Mouse (Mus musculus) liver, embryonic 16.5 days (tissue): ENCODE measurements at regions not wholly inside any gene's neighbourhood (a gene's known extent, or its start where the extent isn't known, plus 50 kb on each side); places are given as distances from the start of the nearest gene placed in this dataset.

Source experiments
- ATAC-seq: fragments of 200-750 bp; cut with Nextera tagmentation; 2 replicates; pipeline ENCODE4 v1.8.0; 2017; ENCODE audit warnings: low read depth, mild to moderate bottlenecking, moderate number of reproducible peaks, moderate library complexity
- H3K27ac ChIP-seq: fragments of 300-500 bp; sonication (generic); 2 replicates; pipeline ENCODE4 v1.5.1; 2014; ENCODE audit warnings: mild to moderate bottlenecking, low read length
- H3K27me3 ChIP-seq: fragments of 300-500 bp; sonication (generic); 2 replicates; pipeline ENCODE4 v1.6.1; 2014; ENCODE audit warnings: low read depth, low read length, mixed read lengths; ENCODE audit not compliant: control insufficient read depth, insufficient read depth
- H3K36me3 ChIP-seq: fragments of 300-500 bp; sonication (generic); 2 replicates; pipeline ENCODE4 v1.6.1; 2014; ENCODE audit warnings: mild to moderate bottlenecking; ENCODE audit not compliant: control insufficient read depth, insufficient read depth
- H3K4me1 ChIP-seq: fragments of 300-500 bp; sonication (generic); 2 replicates; pipeline ENCODE4 v1.6.1; 2014; ENCODE audit warnings: low read depth, low read length, mixed read lengths; ENCODE audit not compliant: control insufficient read depth
- H3K4me2 ChIP-seq: fragments of 300-500 bp; sonication (generic); 2 replicates; pipeline ENCODE4 v1.6.1; 2014; ENCODE audit warnings: low read depth, low read length, mixed read lengths
- H3K4me3 ChIP-seq: fragments of 300-500 bp; sonication (generic); 2 replicates; pipeline ENCODE4 v1.5.1; 2014; ENCODE audit warnings: low read depth, mild to moderate bottlenecking, low read length
- H3K9ac ChIP-seq: fragments of 300-500 bp; sonication (generic); 2 replicates; pipeline ENCODE4 v1.6.1; 2014; ENCODE audit warnings: low read depth, low read length
- H3K9me3 ChIP-seq: fragments of 300-500 bp; sonication (generic); replicated peaks from 2 replicates; pipeline ENCODE4 v1.6.1; 2016; ENCODE audit warnings: low read length; ENCODE audit not compliant: control insufficient read depth
- WGBS: fragments of 180-500 bp; shearing (Covaris S2); extraction: QIAGEN DNeasy Blood & Tissue Kit; methylation state at CpG from one replicate; pipeline ENCODE4 v1.1.7; 2014; ENCODE audit not compliant: insufficient replicate concordance; 5-methylcytosine and 5-hydroxymethylcytosine counted together

- H3K27me3 ChIP-seq: no peaks in the 10 kb centered on the region
- H3K4me2 ChIP-seq: no peak overlapping the region
- H3K9me3 ChIP-seq: no peaks in the 10 kb centered on the region
- H3K9ac ChIP-seq: no peak overlapping the region
- ATAC-seq: no peak
- 43% methylated on average over 6 of the region's 6 CpGs for WGBS
- no peak overlapping the region for H3K27ac ChIP-seq
- H3K4me3 ChIP-seq: no peak overlapping the region
- no peaks in the 10 kb centered on the region for H3K4me1 ChIP-seq
- no peaks in the 10 kb centered on the region for H3K36me3 ChIP-seq
These were observed 574.6 kb downstream of the Stpg2 start for GRCm38 (mm10) chr3:139780054-139780453.

DNA sequence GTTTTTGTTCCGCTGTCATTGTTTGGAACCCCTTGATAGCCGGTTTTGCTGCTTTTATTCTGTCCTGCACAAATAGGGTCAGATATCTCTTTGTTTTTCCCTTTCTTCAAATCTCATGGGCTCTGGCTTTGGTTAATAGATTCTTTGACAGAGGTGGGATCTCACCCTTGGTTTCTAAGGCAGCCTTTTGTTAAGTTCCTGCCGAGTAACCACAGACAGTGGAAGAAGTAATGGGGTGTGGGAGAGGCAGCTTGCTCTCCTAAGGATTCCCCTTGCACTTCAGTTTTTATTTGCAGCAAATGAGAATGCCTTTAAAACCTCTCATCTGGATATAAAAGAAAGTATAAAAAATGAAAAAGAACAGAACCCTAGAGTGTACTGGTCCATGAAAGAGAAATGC is 577.9 kb downstream of the Stpg2 start:
- Histone ChIP-seq H3K9ac (no peak overlapping the region), H3K36me3 (no peaks in the 10 kb centered on the region), H3K4me3 (no peak overlapping the region), H3K4me2 (no peak overlapping the region), H3K27me3 (no peaks in the 10 kb centered on the region), H3K4me1 (no peaks in the 10 kb centered on the region), H3K9me3 (no peaks in the 10 kb centered on the region), H3K27ac (no peak overlapping the region)
- ATAC-seq: no peak
- 58% methylated on average over 3 of the region's 3 CpGs for WGBS

DNA sequence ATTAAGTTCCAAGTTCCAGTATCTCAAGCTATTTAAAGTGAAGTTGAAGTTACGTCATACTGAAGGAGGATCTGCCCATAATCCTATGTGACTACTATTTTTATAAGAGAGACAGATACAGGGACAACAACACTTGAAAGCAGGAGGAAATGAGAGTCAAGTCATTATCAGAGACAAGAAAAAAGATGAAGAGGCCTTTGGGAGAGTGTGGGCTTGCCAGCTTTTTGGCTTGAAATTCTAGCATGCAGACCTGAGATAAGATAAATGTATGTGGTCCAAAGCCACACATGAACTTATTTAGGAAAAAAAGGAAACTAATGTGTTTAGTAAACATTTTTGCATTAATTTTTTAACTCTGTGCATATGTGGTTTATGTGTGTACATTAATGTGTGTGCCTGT is 581.0 kb downstream of the Stpg2 start:
- no peaks in the 10 kb centered on the region for H3K27me3 ChIP-seq
- H3K36me3 ChIP-seq: no peaks in the 10 kb centered on the region
- H3K27ac ChIP-seq: no peak overlapping the region
- H3K4me1 ChIP-seq: no peaks in the 10 kb centered on the region
- no peak overlapping the region for H3K4me3 ChIP-seq
- H3K9me3 ChIP-seq: no peaks in the 10 kb centered on the region
- no peak overlapping the region for H3K9ac ChIP-seq
- H3K4me2 ChIP-seq: no peak overlapping the region
- 29% methylated on average over 1 of the region's 1 CpGs for WGBS
- no peak for ATAC-seq

GRCm38 (mm10) chr3:139788854-139789253 is 583.4 kb downstream of the Stpg2 start:
- ATAC-seq: no peak
- no peak overlapping the region for H3K4me3 ChIP-seq
- WGBS: 12% methylated on average over 2 of the region's 2 CpGs
- H3K9ac ChIP-seq: no peak overlapping the region
- H3K27ac ChIP-seq: no peak overlapping the region
- no peak overlapping the region for H3K4me2 ChIP-seq
- H3K4me1 ChIP-seq: no peaks in the 10 kb centered on the region
- H3K36me3 ChIP-seq: no peaks in the 10 kb centered on the region
- no peaks in the 10 kb centered on the region for H3K9me3 ChIP-seq
- no peaks in the 10 kb centered on the region for H3K27me3 ChIP-seq

DNA sequence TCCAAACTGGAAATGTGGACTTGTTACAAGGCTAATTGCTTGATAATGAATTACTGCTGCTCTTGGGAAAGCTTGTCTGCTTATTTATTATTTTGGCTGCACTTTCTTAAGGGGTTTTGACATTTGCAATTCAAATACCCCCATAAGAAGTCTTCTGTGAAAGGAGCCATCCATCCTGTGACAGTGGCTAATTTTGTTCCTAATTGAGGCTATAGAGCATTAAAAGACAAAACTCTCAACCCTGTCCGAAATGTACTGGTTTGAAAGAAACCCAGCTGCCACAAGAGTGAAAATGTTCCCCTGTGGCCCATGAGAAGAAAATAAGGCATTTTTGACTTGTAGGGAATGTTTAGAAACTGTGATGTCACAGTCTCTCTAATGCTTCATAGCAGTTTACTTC is 591.2 kb downstream of the Stpg2 start:
- Histone ChIP-seq H3K4me1 (no peaks in the 10 kb centered on the region), H3K4me2 (no peak overlapping the region), H3K9me3 (no peaks in the 10 kb centered on the region), H3K27me3 (no peaks in the 10 kb centered on the region), H3K4me3 (no peak overlapping the region), H3K9ac (no peak overlapping the region), H3K27ac (no peak overlapping the region), H3K36me3 (no peaks in the 10 kb centered on the region)
- no peak for ATAC-seq
- 59% methylated on average over 1 of the region's 1 CpGs for WGBS

- 57% methylated on average over 2 of the region's 2 CpGs for WGBS
- Histone ChIP-seq H3K27me3 (no peaks in the 10 kb centered on the region), H3K4me1 (no peaks in the 10 kb centered on the region), H3K9me3 (no peaks in the 10 kb centered on the region), H3K27ac (no peak overlapping the region), H3K36me3 (no peaks in the 10 kb centered on the region), H3K9ac (no peak overlapping the region), H3K4me3 (no peak overlapping the region), H3K4me2 (no peak overlapping the region)
- ATAC-seq: no peak
These were observed 593.6 kb downstream of the Stpg2 start for GRCm38 (mm10) chr3:139799059-139799458.

DNA sequence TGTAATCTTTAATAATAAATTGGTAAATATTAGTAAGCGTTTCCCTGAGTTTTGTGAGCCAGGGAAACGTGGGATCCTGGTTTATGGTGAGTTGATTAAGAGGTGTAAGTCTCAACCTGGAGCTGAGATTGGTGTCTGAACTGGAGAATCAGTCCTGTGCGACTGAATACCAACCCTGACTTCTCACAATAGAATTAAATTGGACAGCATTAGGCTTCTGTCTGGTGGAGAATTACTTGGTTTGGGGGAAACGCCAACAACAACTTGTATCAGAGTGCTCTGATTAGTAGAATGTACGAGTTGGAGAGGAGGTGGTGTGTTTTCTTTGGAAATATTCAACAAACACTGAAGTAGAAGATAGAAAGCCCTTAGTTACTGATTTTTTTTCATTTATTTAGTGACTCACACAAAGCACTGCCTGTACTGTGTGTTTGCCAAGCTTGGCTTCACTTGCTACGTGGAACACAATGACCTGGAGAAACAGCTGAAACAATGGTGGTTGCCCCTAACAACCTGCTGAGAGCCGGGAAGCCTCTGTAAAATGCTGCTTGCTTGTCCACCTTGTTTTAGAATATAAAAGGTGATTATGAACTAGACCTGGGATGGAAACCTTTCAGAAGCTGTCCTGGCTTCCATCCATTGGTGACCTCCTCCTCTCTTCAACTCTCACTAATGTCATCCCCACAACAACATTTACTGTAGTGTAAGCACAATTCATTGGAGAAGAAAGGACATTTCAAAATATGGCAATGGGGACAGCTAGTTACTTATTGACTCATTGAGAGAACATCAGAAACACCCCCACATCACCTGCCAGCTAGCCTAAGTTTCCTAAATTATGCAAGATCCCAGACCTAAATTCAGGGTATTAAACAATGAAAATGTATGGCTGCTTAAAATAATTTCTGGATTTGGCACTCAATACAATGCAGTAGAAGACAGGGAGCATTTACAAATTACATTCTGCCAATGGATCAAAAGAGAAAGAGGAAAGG is 597.5 kb downstream of the Stpg2 start:
- 53% methylated on average over 7 of the region's 7 CpGs for WGBS
- H3K9ac ChIP-seq: no peak overlapping the region
- no peaks in the 10 kb centered on the region for H3K9me3 ChIP-seq
- no peaks in the 10 kb centered on the region for H3K27me3 ChIP-seq
- H3K36me3 ChIP-seq: no peaks in the 10 kb centered on the region
- H3K4me3 ChIP-seq: no peak overlapping the region
- H3K4me1 ChIP-seq: no peaks in the 10 kb centered on the region
- ATAC-seq: no peak
- no peak overlapping the region for H3K27ac ChIP-seq
- H3K4me2 ChIP-seq: no peak overlapping the region

DNA sequence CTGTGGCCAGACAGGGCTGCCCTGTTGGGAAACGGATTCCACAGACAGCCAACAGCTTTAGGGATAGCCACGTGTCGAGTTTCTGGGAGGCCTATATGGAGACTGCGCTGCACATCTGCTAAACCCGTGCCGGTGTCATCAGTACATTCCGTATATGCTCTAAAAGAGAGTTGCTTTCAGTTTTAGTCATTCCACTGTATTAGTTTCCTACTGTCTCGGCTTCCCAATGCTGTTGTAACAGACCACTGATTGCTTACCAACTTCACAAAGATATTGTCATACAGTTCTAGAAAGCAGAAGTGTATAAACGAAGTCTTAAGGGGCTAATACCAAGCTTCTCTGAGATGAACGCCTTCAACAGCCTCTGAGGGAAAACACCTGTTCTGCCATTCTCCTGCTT is 622.5 kb downstream of the Stpg2 start:
- Histone ChIP-seq H3K4me1 (no peaks in the 10 kb centered on the region), H3K4me3 (no peak overlapping the region), H3K27me3 (no peaks in the 10 kb centered on the region), H3K4me2 (no peak overlapping the region), H3K9me3 (no peaks in the 10 kb centered on the region), H3K9ac (no peak overlapping the region), H3K27ac (no peak overlapping the region), H3K36me3 (no peaks in the 10 kb centered on the region)
- ATAC-seq: no peak
- WGBS: 66% methylated on average over 10 of the region's 10 CpGs

GRCm38 (mm10) chr3:139828581-139828980 is 623.1 kb downstream of the Stpg2 start:
- no peaks in the 10 kb centered on the region for H3K36me3 ChIP-seq
- no peak for ATAC-seq
- no peak overlapping the region for H3K4me2 ChIP-seq
- WGBS: 59% methylated on average over 2 of the region's 2 CpGs
- H3K27me3 ChIP-seq: no peaks in the 10 kb centered on the region
- no peaks in the 10 kb centered on the region for H3K9me3 ChIP-seq
- no peak overlapping the region for H3K27ac ChIP-seq
- no peaks in the 10 kb centered on the region for H3K4me1 ChIP-seq
- no peak overlapping the region for H3K9ac ChIP-seq
- H3K4me3 ChIP-seq: no peak overlapping the region
